Mouse (Mus musculus): ENCODE results near the gene Lypd4. TPM values are rescaled to one million over a fixed set of nuclear protein-coding genes. Genes with fewer than 3 reads are reported as not detected.
"Not testable (repeated sequence)": the region's sequence is repeated elsewhere in the genome, so short reads cannot be mapped to it uniquely, and the experiment has no call there.

Lypd4 gene
- polyA plus RNA-seq, 1 experiment from 2014 or later: not detected

DNA sequence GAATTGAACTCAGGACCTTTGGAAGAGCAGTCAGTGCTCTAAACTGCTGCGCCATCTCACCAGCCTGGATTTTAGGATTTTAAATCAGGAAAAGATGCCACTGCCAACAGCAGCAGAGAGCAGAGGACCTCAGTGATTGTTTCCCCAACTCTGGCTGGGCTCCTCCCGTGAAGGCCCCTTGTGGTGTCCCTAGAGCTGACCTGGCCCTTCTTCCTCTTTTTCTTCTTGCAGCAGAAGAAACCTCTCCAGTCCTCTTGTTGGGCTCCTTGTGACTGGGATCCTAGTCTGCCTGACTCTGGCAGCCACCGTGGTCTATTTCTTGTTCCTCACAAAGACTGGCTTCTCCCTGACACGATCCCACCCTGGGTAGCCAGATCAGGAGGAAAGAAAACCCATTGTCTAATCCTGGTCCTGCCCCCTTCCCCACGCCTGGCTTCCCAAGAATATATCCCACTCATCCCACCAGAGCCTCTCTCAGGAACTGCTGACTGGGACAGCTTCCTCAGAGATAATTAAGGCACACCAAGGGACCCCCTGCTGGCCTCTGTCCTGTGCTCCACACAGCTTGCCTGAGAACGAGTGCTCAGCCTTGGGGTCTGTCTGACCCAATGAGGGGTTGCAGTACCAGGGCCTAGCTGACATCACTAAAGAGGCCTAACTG lies 13.2 kb downstream of the Lypd4 start:
- Histone ChIP-seq H3K4me3 (replicated peaks) (no peak overlapping the region), H3K36me3 (no peaks in the 10 kb centered on the region), H3K27ac (replicated peaks) (no peak overlapping the region), H3K9me3 (replicated peaks) (no peaks in the 10 kb centered on the region), H3K9ac (replicated peaks) (no peak overlapping the region), H3K4me1 (no peaks in the 10 kb centered on the region), H3K27me3 (replicated peaks) (no peaks in the 10 kb centered on the region), H3K4me2 (no peak overlapping the region)
- WGBS: 42% methylated on average over 6 of the region's 6 CpGs
- no peak for ATAC-seq (ENCODE audit: low FRiP score)

DNA sequence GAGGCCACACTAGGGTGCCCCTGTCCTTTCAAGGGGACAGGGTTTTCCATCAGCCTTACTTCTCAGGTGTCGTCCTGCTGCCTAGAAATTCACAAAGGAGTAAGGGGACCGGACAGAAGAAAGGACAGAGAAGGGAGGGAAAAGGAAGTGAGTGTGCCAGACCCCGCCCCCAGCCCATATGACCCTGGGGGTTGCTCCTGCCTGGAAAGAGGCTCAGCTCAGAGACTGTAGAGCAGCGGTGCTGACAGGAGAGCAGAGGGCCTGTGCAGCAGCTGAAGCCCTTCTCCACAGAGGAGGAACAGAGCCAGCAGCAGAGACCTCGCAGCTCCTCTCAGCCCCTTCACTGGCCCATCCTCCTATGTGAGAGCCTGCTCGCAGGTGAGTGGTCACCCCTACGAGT lies 16.0 kb downstream of the Lypd4 start:
- H3K27ac ChIP-seq (replicated peaks): no peak overlapping the region
- WGBS: 48% methylated on average over 7 of the region's 7 CpGs
- no peaks in the 10 kb centered on the region for H3K4me1 ChIP-seq
- H3K4me3 ChIP-seq (replicated peaks): no peak overlapping the region
- no peaks in the 10 kb centered on the region for H3K36me3 ChIP-seq
- H3K4me2 ChIP-seq: no peak overlapping the region
- no peaks in the 10 kb centered on the region for H3K9me3 ChIP-seq (replicated peaks)
- no peak for ATAC-seq (ENCODE audit: low FRiP score)
- H3K9ac ChIP-seq (replicated peaks): no peak overlapping the region
- no peaks in the 10 kb centered on the region for H3K27me3 ChIP-seq (replicated peaks)

DNA sequence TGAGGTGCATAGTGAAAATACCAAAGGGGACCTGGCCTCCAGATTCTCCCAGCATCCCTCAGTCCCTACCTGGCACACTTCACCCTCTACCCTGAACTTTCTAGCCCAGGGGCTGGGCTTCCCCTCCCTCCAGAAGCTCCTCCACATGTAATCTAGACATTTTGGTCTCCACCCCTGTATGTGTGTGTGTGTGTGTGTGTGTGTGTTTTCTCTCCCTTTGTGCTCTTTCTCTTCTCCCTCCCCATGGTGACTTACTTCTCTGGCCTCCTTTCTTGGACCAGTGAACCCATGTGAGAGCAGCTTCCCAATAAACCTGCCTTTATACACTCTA lies 16.5 kb downstream of the Lypd4 start:
- H3K4me1 ChIP-seq: no peaks in the 10 kb centered on the region
- no peaks in the 10 kb centered on the region for H3K27me3 ChIP-seq (replicated peaks)
- H3K36me3 ChIP-seq: no peaks in the 10 kb centered on the region
- no peak overlapping the region for H3K9ac ChIP-seq (replicated peaks)
- no peak overlapping the region for H3K27ac ChIP-seq (replicated peaks)
- no peak overlapping the region for H3K4me3 ChIP-seq (replicated peaks)
- H3K9me3 ChIP-seq (replicated peaks): no peaks in the 10 kb centered on the region
- H3K4me2 ChIP-seq: no peak overlapping the region
- ATAC-seq (ENCODE audit: low FRiP score): no peak

DNA sequence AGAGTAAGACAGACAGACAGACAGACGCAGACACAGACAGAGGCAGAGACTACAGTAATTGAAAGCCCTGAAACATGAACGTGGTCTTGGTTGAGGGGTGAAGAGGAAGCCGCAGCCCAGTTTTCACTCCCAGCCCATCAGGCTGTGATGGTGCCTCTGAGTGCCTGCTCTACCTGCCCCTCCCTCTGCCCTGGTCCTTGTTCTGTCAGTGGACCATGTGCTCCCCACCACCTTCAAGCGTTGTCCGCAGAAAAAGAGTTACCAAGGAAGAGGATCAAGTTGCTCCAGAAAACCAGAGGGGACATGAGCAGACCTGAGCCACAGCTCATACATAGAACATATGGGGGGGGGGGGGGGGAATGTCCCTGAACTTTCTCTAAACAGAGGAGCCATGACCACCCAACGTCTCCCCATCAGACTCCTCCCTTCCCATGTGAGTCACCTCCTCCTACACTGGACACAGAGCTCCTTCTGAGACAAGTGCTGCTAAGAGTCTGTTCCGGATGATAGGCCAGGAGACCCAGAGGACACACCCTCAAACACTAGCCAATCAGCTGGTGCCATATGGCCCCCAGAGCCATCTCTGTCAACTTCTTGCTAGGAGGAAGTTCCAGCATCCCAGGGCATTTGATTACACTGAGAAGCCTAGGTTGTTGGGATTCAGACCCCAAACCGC lies 17.0 kb downstream of the Lypd4 start:
- no peaks in the 10 kb centered on the region for H3K36me3 ChIP-seq
- H3K9ac ChIP-seq (replicated peaks): no peak overlapping the region
- H3K4me1 ChIP-seq: no peaks in the 10 kb centered on the region
- no peaks in the 10 kb centered on the region for H3K27me3 ChIP-seq (replicated peaks)
- no peak overlapping the region for H3K27ac ChIP-seq (replicated peaks)
- WGBS: 77% methylated on average over 8 of the region's 8 CpGs
- no peak overlapping the region for H3K4me3 ChIP-seq (replicated peaks)
- no peak for ATAC-seq (ENCODE audit: low FRiP score)
- H3K9me3 ChIP-seq (replicated peaks): no peaks in the 10 kb centered on the region
- no peak overlapping the region for H3K4me2 ChIP-seq

DNA sequence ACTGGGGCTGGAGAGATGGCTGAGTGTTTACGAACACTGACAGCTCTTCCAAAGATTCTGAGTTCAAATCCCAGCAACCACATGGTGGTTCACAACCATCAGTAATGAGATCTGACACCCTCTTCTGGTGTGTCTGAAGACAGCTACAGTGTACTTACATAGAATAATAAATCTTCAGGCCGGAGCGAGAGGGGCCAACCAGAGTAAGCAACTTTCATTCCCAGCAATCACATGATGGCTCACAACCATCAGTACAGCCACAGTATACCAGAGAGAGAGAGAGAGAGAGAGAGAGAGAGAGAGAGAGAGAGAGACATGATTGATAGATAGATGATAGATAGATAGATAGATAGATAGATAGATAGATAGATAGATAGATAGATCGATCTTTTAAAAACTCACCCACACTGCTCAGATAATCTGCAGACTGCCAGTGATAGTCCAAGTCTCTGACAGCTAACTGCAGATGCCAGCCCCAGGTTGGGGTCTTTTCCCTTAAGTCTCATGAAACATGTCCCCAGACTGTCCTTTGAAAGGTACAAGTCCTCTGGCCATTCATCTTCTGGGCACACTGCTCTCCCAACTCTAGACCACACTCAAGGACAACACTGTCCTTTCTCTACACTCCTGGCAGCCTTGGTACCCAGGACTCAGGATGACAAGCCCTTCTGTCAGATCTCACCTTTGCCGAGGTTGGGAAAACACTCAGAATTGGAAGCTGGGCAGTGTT lies 18.0 kb downstream of the Lypd4 start:
- Histone ChIP-seq H3K36me3 (no peaks in the 10 kb centered on the region), H3K4me3 (replicated peaks) (no peak overlapping the region), H3K27ac (replicated peaks) (no peak overlapping the region), H3K4me1 (no peaks in the 10 kb centered on the region), H3K4me2 (no peak overlapping the region), H3K9me3 (replicated peaks) (no peaks in the 10 kb centered on the region), H3K9ac (replicated peaks) (no peak overlapping the region), H3K27me3 (replicated peaks) (no peaks in the 10 kb centered on the region)
- 86% methylated on average over 5 of the region's 5 CpGs for WGBS
- ATAC-seq (ENCODE audit: low FRiP score): no peak

DNA sequence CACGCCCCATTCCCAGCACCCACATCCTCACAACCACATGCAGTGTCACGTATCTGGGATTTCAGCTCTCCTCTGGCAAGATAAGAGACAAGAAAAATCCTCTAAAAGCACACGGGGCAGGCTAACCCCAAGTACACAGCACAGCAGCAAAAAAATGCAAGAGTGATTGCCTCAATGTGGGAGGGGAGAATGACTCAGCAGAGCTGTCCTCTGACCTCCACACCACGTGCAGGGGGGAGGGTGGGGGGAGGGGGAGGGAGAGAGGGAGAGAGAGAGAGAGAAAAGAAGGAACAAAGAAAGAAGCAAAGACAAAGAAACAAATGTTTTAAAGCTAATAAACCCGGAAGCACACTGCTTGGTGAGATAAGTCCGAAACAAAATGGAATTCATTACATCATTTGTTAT lies 18.8 kb downstream of the Lypd4 start:
- Histone ChIP-seq H3K4me1 (no peaks in the 10 kb centered on the region), H3K27me3 (replicated peaks) (no peaks in the 10 kb centered on the region), H3K4me2 (no peak overlapping the region), H3K9me3 (replicated peaks) (no peaks in the 10 kb centered on the region), H3K9ac (replicated peaks) (no peak overlapping the region), H3K4me3 (replicated peaks) (no peak overlapping the region), H3K27ac (replicated peaks) (no peak overlapping the region), H3K36me3 (no peaks in the 10 kb centered on the region)
- 37% methylated on average over 6 of the region's 6 CpGs for WGBS
- ATAC-seq (ENCODE audit: low FRiP score): no peak

DNA sequence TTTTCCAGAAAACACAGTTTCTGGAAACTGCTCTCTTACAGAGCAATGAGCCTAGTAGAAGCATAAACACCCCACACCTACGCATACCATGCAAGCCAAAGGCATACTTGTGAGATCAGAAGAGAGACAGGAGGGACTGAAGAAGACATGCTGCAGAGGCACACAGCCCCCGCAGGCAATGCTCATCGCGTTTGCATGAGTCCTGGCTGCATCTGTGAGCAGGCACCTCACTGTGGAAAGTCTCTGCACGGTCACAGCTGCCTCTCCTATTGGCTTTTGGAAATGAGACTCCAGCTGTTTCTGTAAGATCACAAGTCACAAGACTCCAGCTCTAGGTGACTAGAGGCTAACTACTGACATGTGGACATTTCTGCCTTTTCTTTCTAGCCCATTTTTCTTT lies 19.6 kb downstream of the Lypd4 start:
- WGBS: 24% methylated on average over 5 of the region's 5 CpGs
- H3K36me3 ChIP-seq: no peaks in the 10 kb centered on the region
- no peaks in the 10 kb centered on the region for H3K4me1 ChIP-seq
- no peak overlapping the region for H3K4me2 ChIP-seq
- H3K4me3 ChIP-seq (replicated peaks): no peak overlapping the region
- no peak overlapping the region for H3K27ac ChIP-seq (replicated peaks)
- H3K9me3 ChIP-seq (replicated peaks): no peaks in the 10 kb centered on the region
- no peak overlapping the region for H3K9ac ChIP-seq (replicated peaks)
- H3K27me3 ChIP-seq (replicated peaks): no peaks in the 10 kb centered on the region
- ATAC-seq (ENCODE audit: low FRiP score): no peak

DNA sequence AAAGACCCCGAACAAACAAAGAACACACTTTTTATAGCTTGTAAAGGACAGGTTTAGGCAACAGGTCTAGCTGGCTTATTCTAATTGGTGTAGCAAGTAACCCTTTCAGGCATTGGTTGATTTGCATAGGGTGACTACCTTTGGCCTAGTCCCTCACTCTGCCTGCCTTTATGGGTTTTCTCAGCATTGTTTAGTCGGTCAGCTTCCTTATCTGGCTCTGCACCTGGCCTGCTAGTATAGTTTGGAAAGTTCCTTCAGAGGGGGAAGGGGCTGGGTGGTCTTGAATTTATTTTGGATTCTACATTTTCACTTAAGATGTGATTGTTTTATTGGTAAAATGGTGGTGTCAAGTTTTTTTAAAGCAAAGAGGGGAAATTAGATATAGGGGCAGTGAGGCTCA lies 23.2 kb downstream of the Lypd4 start:
- 20% methylated on average over 2 of the region's 2 CpGs for WGBS
- H3K4me3 ChIP-seq (replicated peaks); ATAC-seq (ENCODE audit: low FRiP score); H3K36me3 ChIP-seq; H3K4me2 ChIP-seq; H3K9me3 ChIP-seq (replicated peaks); H3K4me1 ChIP-seq; H3K9ac ChIP-seq (replicated peaks); H3K27me3 ChIP-seq (replicated peaks); H3K27ac ChIP-seq (replicated peaks): not testable (repeated sequence)

DNA sequence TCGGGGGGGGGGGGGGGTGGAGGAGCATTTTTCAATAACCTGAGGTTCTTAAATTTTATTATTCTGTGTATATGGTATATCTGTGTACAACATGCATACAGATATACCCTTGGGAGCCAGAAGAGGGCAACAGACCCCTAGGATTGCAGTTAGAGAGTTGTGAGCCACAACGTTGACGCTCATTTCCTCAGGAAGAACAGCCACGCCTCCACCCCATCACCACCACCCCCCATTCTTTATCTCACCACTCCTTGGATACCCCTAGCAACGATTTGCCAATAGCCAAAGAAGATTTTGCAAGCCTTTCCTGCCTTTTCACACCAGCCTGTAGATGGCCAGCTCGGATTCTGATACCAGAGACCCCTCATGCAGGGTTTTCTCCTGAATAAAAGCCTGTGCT lies 24.0 kb downstream of the Lypd4 start:
- Histone ChIP-seq H3K4me3 (replicated peaks) (no peak overlapping the region), H3K9ac (replicated peaks) (no peak overlapping the region), H3K27ac (replicated peaks) (no peak overlapping the region), H3K4me1 (no peaks in the 10 kb centered on the region), H3K36me3 (no peaks in the 10 kb centered on the region), H3K4me2 (no peak overlapping the region), H3K9me3 (replicated peaks) (no peaks in the 10 kb centered on the region), H3K27me3 (replicated peaks) (no peaks in the 10 kb centered on the region)
- no peak for ATAC-seq (ENCODE audit: low FRiP score)
- WGBS: 3% methylated on average over 6 of the region's 6 CpGs

DNA sequence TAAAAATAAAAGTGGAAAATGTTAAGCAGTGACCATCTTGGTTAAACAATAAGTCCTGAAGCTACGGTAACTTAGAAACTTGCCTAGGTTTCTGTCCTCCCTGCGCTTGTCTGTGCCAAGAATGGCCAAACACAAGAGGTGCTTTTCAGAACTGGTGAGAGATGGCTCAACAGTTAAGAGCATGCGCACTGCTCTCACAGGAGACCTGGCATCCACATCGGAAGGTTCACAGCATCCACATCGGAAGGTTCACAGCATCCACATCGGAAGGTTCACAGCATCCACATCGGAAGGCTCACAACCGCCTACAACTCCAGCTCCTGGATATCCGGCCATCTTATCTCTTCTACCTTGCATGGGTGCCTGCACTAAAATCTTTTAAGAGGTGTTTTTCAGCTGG lies 24.6 kb downstream of the Lypd4 start:
- ATAC-seq (ENCODE audit: low FRiP score): no peak
- H3K27ac ChIP-seq (replicated peaks): no peak overlapping the region
- H3K27me3 ChIP-seq (replicated peaks): no peaks in the 10 kb centered on the region
- no peak overlapping the region for H3K9ac ChIP-seq (replicated peaks)
- no peak overlapping the region for H3K4me3 ChIP-seq (replicated peaks)
- 88% methylated on average over 9 of the region's 9 CpGs for WGBS
- no peaks in the 10 kb centered on the region for H3K9me3 ChIP-seq (replicated peaks)
- H3K4me1 ChIP-seq: no peaks in the 10 kb centered on the region
- no peaks in the 10 kb centered on the region for H3K36me3 ChIP-seq
- no peak overlapping the region for H3K4me2 ChIP-seq

DNA sequence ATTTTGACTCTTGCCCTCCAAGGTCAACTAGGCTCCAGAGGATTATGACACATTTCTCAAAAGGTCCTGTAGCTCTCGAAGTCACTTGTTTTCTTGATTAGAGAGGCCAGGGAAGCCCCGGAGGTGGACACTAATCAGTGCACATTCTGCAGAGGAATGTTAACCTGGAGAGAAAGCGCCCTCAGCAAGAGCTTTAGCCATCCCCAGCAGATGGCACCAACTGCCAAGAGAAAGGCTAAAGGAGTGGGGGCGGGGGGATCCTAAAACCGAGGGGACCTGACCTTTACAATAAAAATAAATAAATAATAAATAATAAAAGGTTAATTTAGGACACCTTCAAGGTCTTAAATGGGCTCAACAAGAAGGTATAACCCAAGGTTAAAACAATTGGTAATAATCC lies 25.6 kb downstream of the Lypd4 start:
- ATAC-seq (ENCODE audit: low FRiP score): no peak
- no peaks in the 10 kb centered on the region for H3K4me1 ChIP-seq
- no peak overlapping the region for H3K27ac ChIP-seq (replicated peaks)
- no peaks in the 10 kb centered on the region for H3K36me3 ChIP-seq
- 54% methylated on average over 5 of the region's 5 CpGs for WGBS
- no peak overlapping the region for H3K4me3 ChIP-seq (replicated peaks)
- H3K9me3 ChIP-seq (replicated peaks): no peaks in the 10 kb centered on the region
- H3K9ac ChIP-seq (replicated peaks): no peak overlapping the region
- no peaks in the 10 kb centered on the region for H3K27me3 ChIP-seq (replicated peaks)
- no peak overlapping the region for H3K4me2 ChIP-seq

DNA sequence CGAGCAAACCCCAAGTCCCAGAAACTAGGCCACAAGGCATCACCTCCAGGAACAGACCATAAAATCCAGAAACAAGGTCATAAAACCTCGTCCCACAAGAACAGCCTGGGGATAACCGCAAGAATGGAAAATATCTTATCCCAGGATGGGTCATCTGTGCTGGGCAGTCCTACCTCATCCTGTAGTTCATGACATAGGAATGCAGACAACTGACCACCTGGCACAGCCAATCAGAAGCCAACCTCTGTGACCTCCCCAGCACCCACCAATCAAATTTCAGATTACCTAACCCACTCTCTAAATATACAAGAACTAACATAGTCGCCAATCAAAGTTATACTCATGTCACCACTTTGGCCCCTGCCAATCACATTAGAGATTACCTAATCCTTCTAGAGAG lies 28.7 kb downstream of the Lypd4 start:
- no peaks in the 10 kb centered on the region for H3K36me3 ChIP-seq
- no peak overlapping the region for H3K9ac ChIP-seq (replicated peaks)
- H3K4me2 ChIP-seq: no peak overlapping the region
- no peak overlapping the region for H3K4me3 ChIP-seq (replicated peaks)
- H3K27me3 ChIP-seq (replicated peaks): no peaks in the 10 kb centered on the region
- no peak overlapping the region for H3K27ac ChIP-seq (replicated peaks)
- 56% methylated on average over 4 of the region's 4 CpGs for WGBS
- ATAC-seq (ENCODE audit: low FRiP score): no peak
- no peaks in the 10 kb centered on the region for H3K9me3 ChIP-seq (replicated peaks)
- H3K4me1 ChIP-seq: no peaks in the 10 kb centered on the region

All from neural tube, embryonic 15.5 days (tissue).